Mouse (Mus musculus): ENCODE results near the gene Flnc. TPM values are rescaled to one million over a fixed set of nuclear protein-coding genes. Genes with fewer than 3 reads are reported as not detected.
A peak's percentile ranks its signal among the peaks of the same experiment; 100 is the strongest.

The Flnc gene
- total and polyA plus RNA-seq, 2 experiments from 2014 or later, result 1.2 to 11.1 TPM

GRCm38 (mm10) chr6:29497791-29498190 is 64.7 kb downstream of the Flnc start:
- ATAC-seq (ENCODE audit: low FRiP score) (peak; percentile 27; the same call in 1 of the 2 replicates), DNase-seq (ENCODE audit: low spot score) (peak; percentile 50)
- WGBS, result 49% methylated on average over 2 of the region's 2 CpGs
- no peak for TF ChIP-seq CTCF (IDR thresholded peaks at IDR 0.05)
- H3K4me2 ChIP-seq (ENCODE audit: low read depth, low read length, poor library complexity, severe bottlenecking), result no peak overlapping the region
- H3K4me3 ChIP-seq (ENCODE audit: low read depth, low read length), result no peak overlapping the region
- H3K9me3 ChIP-seq (ENCODE audit: low read length), result no peaks in the 10 kb centered on the region
- H3K27ac ChIP-seq (ENCODE audit: low read depth, low read length), result no peak overlapping the region
- H3K9ac ChIP-seq (replicated peaks; ENCODE audit: low read length, poor library complexity, severe bottlenecking), result no peak overlapping the region
- peaks cover 17% of the 10 kb centered on the region for H3K27me3 ChIP-seq (ENCODE audit: insufficient read depth, low read length)
- H3K4me1 ChIP-seq (ENCODE audit: insufficient read depth, low read length), result peaks cover 9% of the 10 kb centered on the region; the same call in 1 of the 2 replicates
- no peaks in the 10 kb centered on the region for H3K36me3 ChIP-seq (ENCODE audit: insufficient read depth, low read length)

- Histone ChIP-seq H3K9ac (replicated peaks; ENCODE audit: low read length, poor library complexity, severe bottlenecking) (no peak overlapping the region), H3K9me3 (ENCODE audit: low read length) (no peaks in the 10 kb centered on the region), H3K36me3 (ENCODE audit: insufficient read depth, low read length) (no peaks in the 10 kb centered on the region), H3K4me3 (ENCODE audit: low read depth, low read length) (no peak overlapping the region), H3K4me1 (ENCODE audit: insufficient read depth, low read length) (peaks cover 9% of the 10 kb centered on the region; the same call in 1 of the 2 replicates), H3K4me2 (ENCODE audit: low read depth, low read length, poor library complexity, severe bottlenecking) (no peak overlapping the region), H3K27me3 (ENCODE audit: insufficient read depth, low read length) (peaks cover 17% of the 10 kb centered on the region), H3K27ac (ENCODE audit: low read depth, low read length) (no peak overlapping the region)
- ATAC-seq (ENCODE audit: low FRiP score) (no peak), DNase-seq (ENCODE audit: low spot score) (no peak)
- TF ChIP-seq CTCF (IDR thresholded peaks at IDR 0.05), result no peak
- 93% methylated on average over 7 of the region's 7 CpGs for WGBS
Measured at GRCm38 (mm10) chr6:29500177-29500576, 67.1 kb downstream of the Flnc start.

- Histone ChIP-seq H3K4me3 (ENCODE audit: low read depth, low read length) (no peak overlapping the region), H3K9ac (replicated peaks; ENCODE audit: low read length, poor library complexity, severe bottlenecking) (no peak overlapping the region), H3K9me3 (ENCODE audit: low read length) (no peaks in the 10 kb centered on the region), H3K4me2 (ENCODE audit: low read depth, low read length, poor library complexity, severe bottlenecking) (no peak overlapping the region), H3K36me3 (ENCODE audit: insufficient read depth, low read length) (no peaks in the 10 kb centered on the region), H3K27ac (ENCODE audit: low read depth, low read length) (no peak overlapping the region), H3K4me1 (ENCODE audit: insufficient read depth, low read length) (peaks cover 9% of the 10 kb centered on the region; the same call in 1 of the 2 replicates), H3K27me3 (ENCODE audit: insufficient read depth, low read length) (peaks cover 18% of the 10 kb centered on the region)
- 90% methylated on average over 6 of the region's 6 CpGs for WGBS
- TF ChIP-seq CTCF (IDR thresholded peaks at IDR 0.05), result no peak
- ATAC-seq (ENCODE audit: low FRiP score) (no peak), DNase-seq (ENCODE audit: low spot score) (no peak)
Measured at GRCm38 (mm10) chr6:29500810-29501209, 67.8 kb downstream of the Flnc start.

- Histone ChIP-seq H3K4me3 (ENCODE audit: low read depth, low read length) (no peak overlapping the region), H3K9ac (replicated peaks; ENCODE audit: low read length, poor library complexity, severe bottlenecking) (no peak overlapping the region), H3K36me3 (ENCODE audit: insufficient read depth, low read length) (no peaks in the 10 kb centered on the region), H3K4me2 (ENCODE audit: low read depth, low read length, poor library complexity, severe bottlenecking) (no peak overlapping the region), H3K9me3 (ENCODE audit: low read length) (no peaks in the 10 kb centered on the region), H3K27me3 (ENCODE audit: insufficient read depth, low read length) (peaks cover 16% of the 10 kb centered on the region), H3K4me1 (ENCODE audit: insufficient read depth, low read length) (peaks cover 9% of the 10 kb centered on the region; the same call in 1 of the 2 replicates), H3K27ac (ENCODE audit: low read depth, low read length) (no peak overlapping the region)
- DNase-seq (ENCODE audit: low spot score), result no peak
- peak; percentile 56 for TF ChIP-seq CTCF (IDR thresholded peaks at IDR 0.05)
- 93% methylated on average over 1 of the region's 1 CpGs for WGBS
- ATAC-seq (ENCODE audit: low FRiP score), result no peak
Measured at GRCm38 (mm10) chr6:29501599-29501998, 68.5 kb downstream of the Flnc start.

- H3K4me3 ChIP-seq (ENCODE audit: low read depth, low read length), result no peak overlapping the region
- WGBS, result 83% methylated on average over 5 of the region's 5 CpGs
Measured at GRCm38 (mm10) chr6:29505493-29505892, 72.4 kb downstream of the Flnc start.

GRCm38 (mm10) chr6:29506834-29507233 is 73.8 kb downstream of the Flnc start:
- WGBS, result 20% methylated on average over 8 of the region's 8 CpGs

More at GRCm38 (mm10) chr6:29505493-29505892, 72.4 kb downstream of the Flnc start:
- ATAC-seq (ENCODE audit: low FRiP score) (no peak), DNase-seq (ENCODE audit: low spot score) (no peak)
- Histone ChIP-seq H3K4me2 (ENCODE audit: low read depth, low read length, poor library complexity, severe bottlenecking) (no peak overlapping the region), H3K9me3 (ENCODE audit: low read length) (no peaks in the 10 kb centered on the region), H3K4me1 (ENCODE audit: insufficient read depth, low read length) (no peaks in the 10 kb centered on the region), H3K27ac (ENCODE audit: low read depth, low read length) (no peak overlapping the region), H3K36me3 (ENCODE audit: insufficient read depth, low read length) (no peaks in the 10 kb centered on the region), H3K27me3 (ENCODE audit: insufficient read depth, low read length) (peaks cover 19% of the 10 kb centered on the region; the same call in 1 of the 2 replicates), H3K9ac (replicated peaks; ENCODE audit: low read length, poor library complexity, severe bottlenecking) (no peak overlapping the region)
- TF ChIP-seq CTCF (IDR thresholded peaks at IDR 0.05), result 0 out of 2 replicates have a peak, but pooled peaks have one; percentile 11

More at GRCm38 (mm10) chr6:29506834-29507233, 73.8 kb downstream of the Flnc start:
- DNase-seq (ENCODE audit: low spot score) (no peak), ATAC-seq (ENCODE audit: low FRiP score) (0 out of 2 replicates have a peak, but pooled peaks have one; percentile 36)
- Histone ChIP-seq H3K9me3 (ENCODE audit: low read length) (no peaks in the 10 kb centered on the region), H3K36me3 (ENCODE audit: insufficient read depth, low read length) (no peaks in the 10 kb centered on the region), H3K4me2 (ENCODE audit: low read depth, low read length, poor library complexity, severe bottlenecking) (peak overlapping the region; percentile 62), H3K27me3 (ENCODE audit: insufficient read depth, low read length) (peaks cover 19% of the 10 kb centered on the region; the same call in 1 of the 2 replicates), H3K27ac (ENCODE audit: low read depth, low read length) (no peak overlapping the region), H3K4me3 (ENCODE audit: low read depth, low read length) (peak overlapping the region; percentile 47), H3K4me1 (ENCODE audit: insufficient read depth, low read length) (no peaks in the 10 kb centered on the region), H3K9ac (replicated peaks; ENCODE audit: low read length, poor library complexity, severe bottlenecking) (no peak overlapping the region)
- no peak for TF ChIP-seq CTCF (IDR thresholded peaks at IDR 0.05)

Data from midbrain, postnatal 0 days (tissue).